In genomic region chr12:57949886-57950285, GRCm38 (mm10) we compare ENCODE assay signal across 10 mouse cellular contexts.
"Had no signal": no experiment of that assay in that cellular context is flagged by ENCODE, and none has a peak within 500 bp of the region (broad histone marks: within the 10 kb centered on the region; RNA-seq: fewer than 3 reads in every experiment).

No protein-coding gene starts in this region.

- H3K36me3 ChIP-seq: limb, embryonic 12.5 days; midbrain, embryonic 10.5 days; neural tube, embryonic 13.5 days had no signal

- H3K27ac ChIP-seq: limb, embryonic 12.5 days; liver, embryonic 14.5 days; midbrain, embryonic 10.5 days; neural tube, embryonic 13.5 days had no signal

- H3K4me3 ChIP-seq: limb, embryonic 12.5 days; midbrain, embryonic 10.5 days; neural tube, embryonic 13.5 days had no signal

- H3K4me2 ChIP-seq: limb, embryonic 12.5 days; neural tube, embryonic 13.5 days had no signal

- H3K9me3 ChIP-seq: limb, embryonic 12.5 days; midbrain, embryonic 10.5 days; neural tube, embryonic 13.5 days had no signal

- H3K27me3 ChIP-seq: limb, embryonic 12.5 days; neural tube, embryonic 13.5 days had no signal

- H3K4me1 ChIP-seq: neural tube, embryonic 13.5 days had no signal

- ATAC-seq: midbrain, embryonic 16.5 days had no signal

- DNase-seq: kidney, postnatal 25 days; lung, adult 18-20 months; lung, postnatal 36 days; right cerebral cortex, postnatal 14 days; thymus, postnatal 36 days had no signal

- H3K9ac ChIP-seq: limb, embryonic 12.5 days; liver, embryonic 14.5 days; neural tube, embryonic 13.5 days had no signal
